10 mouse cellular contexts compared by ENCODE assay signal in the genomic region with DNA sequence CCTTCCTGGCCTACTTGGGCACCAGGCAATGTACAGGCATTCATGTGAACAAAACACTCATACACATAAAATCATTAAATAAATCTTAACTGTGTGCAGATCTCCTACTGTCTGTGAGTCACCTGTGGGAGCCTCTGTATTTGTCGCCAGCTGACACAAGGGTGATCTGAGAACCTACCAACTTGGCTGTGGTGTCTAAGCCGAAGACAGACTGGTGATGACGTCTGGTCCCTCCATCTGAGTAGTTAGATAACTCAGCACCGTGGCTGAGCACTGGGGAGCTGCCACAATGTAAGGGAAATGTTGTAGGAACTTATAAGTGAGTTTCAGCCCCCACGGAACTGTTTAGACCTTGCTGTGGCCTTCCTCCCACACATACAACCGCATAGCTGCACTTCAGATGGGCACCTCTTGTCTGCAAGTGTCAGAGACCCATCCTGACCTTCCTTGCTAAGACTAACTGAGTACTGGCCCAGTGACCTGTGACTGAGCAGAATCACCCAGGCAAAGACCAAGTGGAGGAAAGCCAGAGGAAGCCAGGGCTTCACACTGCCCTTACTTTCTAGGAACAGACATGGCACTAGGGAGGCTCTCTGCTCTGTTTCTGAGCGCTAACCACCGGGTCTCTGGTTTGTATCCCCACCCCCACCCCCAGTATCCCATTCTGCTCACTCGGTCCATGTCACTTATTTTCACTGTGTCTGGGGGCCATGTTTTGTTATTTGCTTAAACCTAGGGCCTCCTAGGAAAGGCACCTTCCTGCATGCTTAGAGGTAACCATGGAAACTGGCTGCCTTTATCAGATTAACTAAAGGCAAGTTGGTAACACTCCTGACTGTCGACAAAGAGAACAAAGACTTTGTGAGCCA.
DNase-seq lines count a peak whose midpoint lies in the region; ATAC-seq and TF ChIP-seq lines count a peak whose summit lies in the region.
"Had no signal": no experiment of that assay in that cellular context is flagged by ENCODE, and none has a peak within 500 bp of the region (broad histone marks: within the 10 kb centered on the region; RNA-seq: fewer than 3 reads in every experiment).

No protein-coding gene starts in this region.

- H3K9me3 ChIP-seq in lung, postnatal 0 days (ENCODE audit: low read length): no peaks in the 10 kb centered on the region
- H3K9me3 ChIP-seq in forebrain, embryonic 15.5 days: no peaks in the 10 kb centered on the region
- H3K9me3 ChIP-seq in stomach, embryonic 15.5 days: no peaks in the 10 kb centered on the region
- H3K9me3 ChIP-seq: G1E; heart, embryonic 15.5 days had no signal

- no peak overlapping the region for H3K4me2 ChIP-seq in lung, postnatal 0 days (replicated peaks; ENCODE audit: low read depth, low read length)
- no peak overlapping the region for H3K4me2 ChIP-seq in forebrain, embryonic 15.5 days (replicated peaks)
- no peak overlapping the region for H3K4me2 ChIP-seq in stomach, embryonic 15.5 days
- H3K4me2 ChIP-seq: heart, embryonic 15.5 days had no signal

- no peak overlapping the region for H3K4me3 ChIP-seq in lung, postnatal 0 days (ENCODE audit: low read depth, low read length)
- no peak overlapping the region for H3K4me3 ChIP-seq in forebrain, embryonic 15.5 days
- no peak overlapping the region for H3K4me3 ChIP-seq in stomach, embryonic 15.5 days (replicated peaks)
- H3K4me3 ChIP-seq: heart, embryonic 15.5 days had no signal

- no peak overlapping the region for H3K9ac ChIP-seq in lung, postnatal 0 days (replicated peaks; ENCODE audit: low read depth)
- H3K9ac ChIP-seq in forebrain, embryonic 15.5 days (replicated peaks): no peak overlapping the region
- H3K9ac ChIP-seq in stomach, embryonic 15.5 days: no peak overlapping the region
- H3K9ac ChIP-seq: heart, embryonic 15.5 days had no signal

- ATAC-seq in lung, postnatal 0 days: no peak
- 0 out of 2 replicates have a peak, but pooled peaks have one; percentile 38 for ATAC-seq in forebrain, embryonic 15.5 days (replicated peaks)
- 0 out of 2 replicates have a peak, but pooled peaks have one; percentile 14 for ATAC-seq in stomach, embryonic 15.5 days (ENCODE audit: insufficient read depth, low FRiP score, low read depth)

- no peak for TF ChIP-seq CTCF in lung, postnatal 0 days (IDR thresholded peaks at IDR 0.05)

- WGBS in lung, postnatal 0 days: 51% methylated on average over 10 of the region's 10 CpGs
- WGBS in forebrain, embryonic 15.5 days: 52% methylated on average over 10 of the region's 10 CpGs
- WGBS in stomach, embryonic 15.5 days: 56% methylated on average over 10 of the region's 10 CpGs

- TF ChIP-seq EP300 in lung, postnatal 0 days (IDR thresholded peaks at IDR 0.05): no peak

- no peak overlapping the region for H3K27ac ChIP-seq in lung, postnatal 0 days (ENCODE audit: low read length)
- peak overlapping the region; percentile 55 for H3K27ac ChIP-seq in forebrain, embryonic 15.5 days (replicated peaks)
- no peak overlapping the region for H3K27ac ChIP-seq in stomach, embryonic 15.5 days
- H3K27ac ChIP-seq: heart, embryonic 15.5 days had no signal

- no peaks in the 10 kb centered on the region for H3K4me1 ChIP-seq in lung, postnatal 0 days (ENCODE audit: insufficient read depth, low read depth, low read length)
- H3K4me1 ChIP-seq in forebrain, embryonic 15.5 days: peaks cover 11% of the 10 kb centered on the region
- H3K4me1 ChIP-seq in stomach, embryonic 15.5 days: peaks cover 7% of the 10 kb centered on the region; the same call in 1 of the 2 replicates

- peak; percentile 52 for DNase-seq in lung, postnatal 0 days (ENCODE audit: low spot score)
- no peak for DNase-seq in lung, postnatal 14 days
- DNase-seq in kidney, postnatal 25 days: peak; percentile 54 to 81
- DNase-seq in cerebellum, postnatal 14 days: no peak
- DNase-seq in cerebellum, adult 11-12 months: no peak
- no peak for DNase-seq in gastrocnemius, postnatal 25 days

- H3K36me3 ChIP-seq in lung, postnatal 0 days (ENCODE audit: insufficient read depth, low read length): no peaks in the 10 kb centered on the region
- no peaks in the 10 kb centered on the region for H3K36me3 ChIP-seq in forebrain, embryonic 15.5 days
- no peaks in the 10 kb centered on the region for H3K36me3 ChIP-seq in stomach, embryonic 15.5 days
- H3K36me3 ChIP-seq: G1E; heart, embryonic 15.5 days had no signal

- H3K27me3 ChIP-seq in lung, postnatal 0 days (replicated peaks; ENCODE audit: insufficient read depth, low read length): no peaks in the 10 kb centered on the region
- H3K27me3 ChIP-seq in forebrain, embryonic 15.5 days: no peaks in the 10 kb centered on the region
- no peaks in the 10 kb centered on the region for H3K27me3 ChIP-seq in stomach, embryonic 15.5 days (replicated peaks)
- H3K27me3 ChIP-seq: heart, embryonic 15.5 days had no signal

Comparison
In these comparisons a context has a peak if more than half of its experiments do, and no peak if none do; other contexts are left out.
1. DNase-seq: peak in lung, postnatal 0 days (single experiment) and kidney, postnatal 25 days (2 of 2); none in lung, postnatal 14 days (single experiment), cerebellum, postnatal 14 days (0 of 2), cerebellum, adult 11-12 months (single experiment) and gastrocnemius, postnatal 25 days (single experiment).